Mouse (Mus musculus): ENCODE measurements around the gene Top1.
A peak's percentile ranks its signal among the peaks of the same experiment; 100 is the strongest.

Gene Top1

GRCm38 (mm10) chr2:160717269-160717668, 71.6 kb downstream of the Top1 start:
- DNase-seq (ENCODE audit: low read depth in 2 of 2, low spot score in 2 of 2), result peak; percentile 58 to 62

- DNase-seq (ENCODE audit: low read depth in 2 of 2, low spot score in 2 of 2), result no peak
These were observed 73.1 kb downstream of the Top1 start for GRCm38 (mm10) chr2:160718811-160719210.

- no peak for DNase-seq (ENCODE audit: low read depth in 2 of 2, low spot score in 2 of 2)
These were observed 77.0 kb downstream of the Top1 start for GRCm38 (mm10) chr2:160722714-160723113.

GRCm38 (mm10) chr2:160723613-160724375, 78.1 kb downstream of the Top1 start:
- no peak for DNase-seq (ENCODE audit: low read depth in 2 of 2, low spot score in 2 of 2)

GRCm38 (mm10) chr2:160724536-160724935, 78.8 kb downstream of the Top1 start:
- no peak for DNase-seq (ENCODE audit: low read depth in 2 of 2, low spot score in 2 of 2)

- DNase-seq (ENCODE audit: low read depth in 2 of 2, low spot score in 2 of 2), result no peak
These were observed 80.5 kb downstream of the Top1 start for GRCm38 (mm10) chr2:160725877-160726864.

- no peak for DNase-seq (ENCODE audit: low read depth in 2 of 2, low spot score in 2 of 2)
These were observed 83.3 kb downstream of the Top1 start for GRCm38 (mm10) chr2:160728972-160729371.

- no peak for DNase-seq (ENCODE audit: low read depth in 2 of 2, low spot score in 2 of 2)
These were observed 83.7 kb downstream of the Top1 start for GRCm38 (mm10) chr2:160729436-160729835.

- DNase-seq (ENCODE audit: low read depth in 2 of 2, low spot score in 2 of 2), result no peak
These were observed 84.4 kb downstream of the Top1 start for GRCm38 (mm10) chr2:160729851-160730796.

- DNase-seq (ENCODE audit: low read depth in 2 of 2, low spot score in 2 of 2), result no peak
These were observed 85.1 kb downstream of the Top1 start for GRCm38 (mm10) chr2:160730797-160731116.

GRCm38 (mm10) chr2:160731117-160731838, 85.6 kb downstream of the Top1 start, which contains the start of gene Plcg1:
Gene Plcg1, plus strand, starts transcription at chr2:160731300.
- DNase-seq (ENCODE audit: low read depth in 2 of 2, low spot score in 2 of 2), result peak; percentile 81 to 92

- DNase-seq (ENCODE audit: low read depth in 2 of 2, low spot score in 2 of 2), result no peak
These were observed 86.2 kb downstream of the Top1 start for GRCm38 (mm10) chr2:160731839-160732261.

GRCm38 (mm10) chr2:160732420-160732995, 86.8 kb downstream of the Top1 start:
- no peak for DNase-seq (ENCODE audit: low read depth in 2 of 2, low spot score in 2 of 2)

GRCm38 (mm10) chr2:160733131-160733531, 87.4 kb downstream of the Top1 start:
- DNase-seq (ENCODE audit: low read depth in 2 of 2, low spot score in 2 of 2), result peak in 1 of 2 experiments; percentile 52

GRCm38 (mm10) chr2:160734331-160734730, 88.6 kb downstream of the Top1 start:
- DNase-seq (ENCODE audit: low read depth in 2 of 2, low spot score in 2 of 2), result peak in 1 of 2 experiments; percentile 49

GRCm38 (mm10) chr2:160735706-160736310, 90.1 kb downstream of the Top1 start:
- no peak for DNase-seq (ENCODE audit: low read depth in 2 of 2, low spot score in 2 of 2)

GRCm38 (mm10) chr2:160736466-160736865, 90.8 kb downstream of the Top1 start:
- DNase-seq (ENCODE audit: low read depth in 2 of 2, low spot score in 2 of 2), result no peak

GRCm38 (mm10) chr2:160738354-160738753, 92.7 kb downstream of the Top1 start:
- DNase-seq (ENCODE audit: low read depth in 2 of 2, low spot score in 2 of 2), result no peak

- DNase-seq (ENCODE audit: low read depth in 2 of 2, low spot score in 2 of 2), result no peak
These were observed 94.1 kb downstream of the Top1 start for GRCm38 (mm10) chr2:160739647-160740356.

Measured in CD8-positive naive resting alpha-beta T cell, adult 2 months (primary cell).